Mouse (Mus musculus) leukemia stem cell, adult 10-12 weeks (primary cell): ENCODE results near the gene Dock10. TPM values are rescaled to one million over a fixed set of nuclear protein-coding genes. Genes with fewer than 3 reads are reported as not detected.

Source experiments
- polyA plus RNA-seq: library from polyadenylated mRNA; stranded (reverse); fragments of >175 nt; gene quantifications from 2 replicates; pipeline ENCODE4 v1.2.3, GENCODE M21; 2012; ENCODE audit warnings: low replicate concordance

Dock10 gene
- polyA plus RNA-seq, result 2.0 and 2.6 TPM in 2 replicates

DNA sequence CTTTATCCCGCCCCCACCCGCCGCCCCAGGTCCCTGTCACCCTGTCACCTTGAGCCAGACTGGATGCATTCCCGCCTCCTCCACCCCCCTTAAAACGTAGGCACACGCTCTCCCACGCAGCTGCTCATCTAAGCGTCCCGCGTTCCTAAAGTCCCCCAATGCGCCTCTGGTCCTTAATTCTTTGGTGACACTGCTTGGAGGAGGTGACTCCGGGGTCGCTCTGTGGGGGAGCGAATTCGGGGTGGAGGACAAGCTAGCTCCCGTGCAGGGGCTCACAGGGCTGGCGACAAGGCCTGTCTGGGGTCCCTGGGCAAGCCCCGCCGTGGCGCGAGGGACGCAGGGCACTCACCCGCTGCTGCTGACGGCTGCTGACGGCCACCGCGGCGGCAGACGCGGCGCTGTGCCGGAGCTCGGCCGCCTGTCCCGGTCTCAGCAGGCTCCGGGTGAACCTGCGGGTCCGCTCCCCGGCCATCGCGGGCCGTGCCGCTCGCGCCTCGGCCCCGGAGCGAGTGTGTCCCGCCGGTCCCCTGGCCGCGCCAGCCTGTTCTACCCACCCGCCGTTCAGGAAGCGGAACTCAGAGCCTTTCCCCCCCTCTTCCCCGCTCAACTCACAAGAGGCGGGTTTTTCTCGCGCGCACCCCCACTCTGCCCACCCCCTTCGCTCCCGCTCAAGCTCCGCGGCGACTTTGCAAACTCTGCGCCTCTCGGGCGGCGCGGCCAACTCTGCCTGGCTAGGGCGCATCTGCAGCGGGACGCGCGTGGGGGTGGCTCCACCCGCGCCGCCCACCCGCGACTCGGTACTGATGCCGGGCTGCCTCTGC, at the start of gene Dock10:
Gene Dock10, minus strand, starts transcription at position 551 of the 821 bp plus-strand sequence.

DNA sequence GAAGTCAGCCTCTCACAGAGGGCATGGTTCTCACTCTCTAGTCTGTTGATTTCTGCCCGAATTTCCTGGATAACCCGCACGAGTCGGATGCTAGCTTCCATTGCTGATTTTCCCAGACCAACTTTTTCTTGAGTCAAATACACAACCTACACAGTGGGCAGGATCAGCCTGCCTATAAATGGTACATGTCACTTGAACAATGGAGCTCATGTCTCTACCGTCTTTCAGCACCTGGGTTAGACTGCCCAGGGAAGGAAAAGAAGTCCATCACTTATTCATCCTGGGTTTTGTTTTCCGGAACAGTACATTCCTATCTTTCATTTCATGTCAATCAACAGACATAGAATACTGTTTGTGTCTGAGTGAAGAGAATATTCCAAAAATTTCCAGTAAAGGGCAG, 297.0 kb downstream of the Dock10 start, which contains the start of gene Gm45261:
Gene Gm45261, minus strand, starts transcription at position 101 of the 400 bp plus-strand sequence.

